Mouse (Mus musculus) inflammation-experienced regulatory T-cells (primary cell): ENCODE data around the gene Trp53. TPM values are rescaled to one million over a fixed set of nuclear protein-coding genes. Genes with fewer than 3 reads are reported as not detected.

Source experiments
- polyA plus RNA-seq, 2 experiments: library from polyadenylated mRNA; unstranded; fragments of 100-300 nt; shearing (Covaris generic); gene quantifications; one replicate each; pipeline ENCODE4 v1.2.1; 2017

Trp53 gene
- 100 to 1,000 TPM; 201 to 249 TPM for polyA plus RNA-seq

DNA sequence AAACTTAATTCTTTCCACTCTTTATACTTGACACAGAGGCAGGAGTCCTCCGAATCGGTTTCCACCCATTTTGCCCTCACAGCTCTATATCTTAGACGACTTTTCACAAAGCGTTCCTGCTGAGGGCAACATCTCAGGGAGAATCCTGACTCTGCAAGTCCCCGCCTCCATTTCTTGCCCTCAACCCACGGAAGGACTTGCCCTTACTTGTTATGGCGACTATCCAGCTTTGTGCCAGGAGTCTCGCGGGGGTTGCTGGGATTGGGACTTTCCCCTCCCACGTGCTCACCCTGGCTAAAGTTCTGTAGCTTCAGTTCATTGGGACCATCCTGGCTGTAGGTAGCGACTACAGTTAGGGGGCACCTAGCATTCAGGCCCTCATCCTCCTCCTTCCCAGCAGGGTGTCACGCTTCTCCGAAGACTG, at the start of gene Trp53, which contains the start of gene Wrap53:
Gene Trp53 (plus strand): TSS at position 269 of the 424 bp plus-strand sequence.
Gene Wrap53 (minus strand): TSS at position 165 of the 424 bp plus-strand sequence.

DNA sequence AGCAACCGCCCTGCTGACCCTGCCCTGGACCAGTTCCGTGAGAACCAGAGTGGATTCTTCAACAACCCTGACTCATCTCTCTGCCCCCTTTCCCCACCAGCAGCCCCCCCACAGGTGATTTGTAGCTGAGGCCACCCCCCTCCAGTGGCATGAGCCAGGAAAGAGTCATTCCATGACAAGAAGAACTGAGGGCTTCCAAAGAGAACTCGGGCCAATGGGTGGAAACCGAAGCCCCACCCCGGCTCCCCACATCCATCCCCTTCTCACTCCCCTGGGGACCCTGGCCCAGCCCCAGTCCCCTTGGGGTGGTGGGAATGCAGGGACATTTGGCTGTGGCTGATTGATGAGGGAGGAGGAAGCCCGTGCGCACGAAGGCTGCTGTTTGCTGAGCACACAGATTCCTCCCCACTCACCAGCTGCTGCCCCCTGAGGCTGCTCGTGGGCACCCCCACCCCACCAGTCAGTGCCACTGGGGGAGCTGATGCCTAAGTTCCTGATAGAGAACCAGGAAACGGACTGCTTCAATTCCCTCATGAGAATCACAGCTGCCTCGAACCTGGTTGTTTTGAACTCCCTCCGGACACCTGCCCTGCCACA, 31.0 kb upstream of the Trp53 start, which contains the start of gene Dnah2:
Gene Dnah2 (minus strand): TSS at position 51 of the 597 bp plus-strand sequence.

DNA sequence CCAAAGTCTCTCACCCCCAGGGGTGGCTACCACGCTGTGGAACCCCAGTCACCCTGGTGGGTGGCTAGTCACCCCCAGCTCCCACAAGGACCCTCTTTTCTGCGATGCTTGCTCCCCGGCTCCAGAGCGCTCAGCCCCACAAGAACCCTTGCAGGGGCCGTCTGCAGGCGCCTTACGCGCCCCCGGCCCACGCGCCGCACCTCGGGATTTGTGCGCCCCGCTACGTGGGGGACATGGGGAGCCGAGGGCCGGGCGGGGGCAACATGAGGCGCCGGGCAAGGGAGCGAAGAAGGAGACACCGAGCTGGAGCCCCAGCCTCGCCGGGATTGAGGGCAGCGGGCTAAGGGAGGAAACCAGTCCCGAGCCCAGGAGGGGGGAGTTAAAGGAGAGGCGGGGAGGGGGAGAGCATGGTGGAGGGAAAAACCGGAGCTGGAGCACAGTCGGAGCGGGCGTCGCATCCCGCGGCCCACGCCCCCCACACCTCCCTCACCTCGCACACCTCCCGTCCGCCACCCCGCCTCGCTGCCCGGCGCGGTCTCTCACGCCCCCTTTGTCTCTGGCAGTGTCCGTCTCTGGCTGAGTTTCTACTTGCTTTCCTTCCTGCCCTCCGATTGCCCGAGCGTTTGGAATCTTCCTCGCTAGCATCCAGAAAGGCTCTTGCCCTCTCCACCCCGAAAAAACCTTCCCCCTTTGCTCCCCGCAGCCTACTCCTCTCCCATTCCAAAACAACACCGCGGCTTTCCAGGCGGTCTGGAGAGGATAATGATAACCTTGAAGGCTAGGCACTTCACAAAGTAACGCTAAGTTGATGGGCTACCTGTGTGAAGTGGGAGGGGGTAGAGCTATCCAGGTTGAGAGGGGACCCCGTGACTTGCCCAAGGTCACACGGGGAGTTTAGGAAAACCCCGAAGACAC, 20.1 kb upstream of the Trp53 start, which contains the start of gene Efnb3:
Gene Efnb3 (minus strand): TSS at position 355 of the 915 bp plus-strand sequence.

DNA sequence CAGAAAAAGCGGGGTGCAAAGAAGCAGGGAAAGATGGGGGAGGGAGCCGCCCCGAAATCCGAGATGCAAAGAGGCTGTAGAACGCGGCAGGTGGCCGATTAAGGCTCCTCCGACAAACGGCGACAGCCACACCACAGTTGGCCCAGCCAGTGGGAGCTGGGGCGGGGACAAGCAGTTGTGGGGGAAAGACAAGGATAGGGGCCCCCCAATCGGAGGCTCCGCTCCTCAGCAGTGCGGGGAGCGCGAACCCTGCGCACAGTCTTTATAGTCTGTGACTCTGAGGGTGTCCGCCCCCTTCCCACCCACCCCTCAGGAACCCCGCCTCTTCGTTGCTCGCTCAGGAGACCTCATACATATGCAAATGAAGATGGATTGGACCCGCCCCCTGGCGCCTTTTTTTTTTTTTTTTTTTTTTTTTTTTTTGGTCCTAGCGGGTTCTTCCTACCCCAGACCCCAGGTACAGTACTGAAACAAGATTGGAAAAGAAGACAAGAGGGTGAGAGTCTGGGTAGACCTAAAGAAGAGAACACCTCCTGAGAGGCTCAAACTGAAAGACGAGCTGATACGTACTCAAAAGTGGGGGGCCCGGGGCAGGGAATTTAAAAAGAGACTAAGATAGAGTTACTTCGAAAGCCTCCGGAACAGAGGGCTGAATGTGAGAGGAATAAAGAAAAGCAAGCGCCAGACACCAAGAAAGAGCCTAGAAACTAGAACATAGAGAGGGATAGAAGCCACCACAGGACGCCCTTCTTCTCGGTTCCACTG, 25.7 kb downstream of the Trp53 start, which contains the start of gene Atp1b2:
Gene Atp1b2 (minus strand): TSS at position 217 of the 765 bp plus-strand sequence.

DNA sequence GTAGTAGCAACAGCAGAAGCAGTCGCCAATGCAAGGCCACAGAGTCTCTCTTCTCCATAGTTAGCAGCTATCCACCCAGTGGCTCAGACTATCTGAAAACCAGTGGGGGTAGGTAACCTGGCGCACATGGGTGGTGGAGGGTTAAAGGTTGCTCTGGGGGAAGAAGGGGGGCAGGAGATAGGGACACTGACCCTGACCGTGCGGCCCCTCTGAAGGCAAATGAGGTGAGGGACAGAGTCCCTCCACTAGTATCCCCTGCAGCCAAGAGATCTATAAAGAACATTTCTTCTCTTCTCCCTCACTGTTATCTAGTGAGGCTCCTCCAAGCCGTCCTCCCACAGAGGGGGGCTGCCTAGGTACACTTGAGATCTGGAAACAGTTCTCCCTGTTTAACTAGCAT, 37.6 kb downstream of the Trp53 start, which contains the start of gene Shbg:
Gene Shbg (minus strand): TSS at position 101 of the 400 bp plus-strand sequence.

DNA sequence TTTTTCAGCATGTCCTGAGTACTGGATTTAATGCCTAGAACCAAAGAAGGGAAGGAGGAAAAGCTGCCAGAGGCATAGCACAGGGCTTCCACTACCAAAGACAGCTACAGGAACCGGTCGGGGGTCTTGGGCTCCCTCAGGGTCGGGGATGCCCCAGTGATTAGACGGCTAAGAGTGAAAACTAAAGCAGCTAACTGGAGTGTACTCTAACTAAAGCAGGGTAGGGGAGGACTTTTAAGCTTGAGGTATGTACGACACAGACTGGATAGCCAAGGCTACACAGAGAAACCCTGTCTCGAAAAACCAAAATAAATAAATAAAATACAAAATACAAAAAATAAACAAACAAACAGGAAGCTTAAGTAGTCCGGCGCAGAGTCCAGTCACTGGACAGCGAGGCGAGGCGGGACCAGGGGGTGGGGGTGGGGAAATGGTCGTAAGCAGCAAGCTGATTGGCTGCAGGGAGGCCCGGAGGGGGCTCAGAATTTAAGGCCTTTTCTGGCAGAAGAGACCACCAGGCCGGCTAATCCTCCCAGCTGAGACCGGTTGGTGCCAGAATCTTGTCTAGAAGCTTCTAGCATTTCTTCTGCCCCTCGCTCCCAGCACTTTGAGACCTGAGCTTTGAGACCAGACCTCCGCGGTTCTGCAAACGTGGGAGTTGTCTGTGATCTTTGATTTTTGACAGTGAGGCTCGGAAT, 41.6 kb downstream of the Trp53 start, which contains the start of gene Sat2:
Gene Sat2 (plus strand): TSS at position 454 of the 698 bp plus-strand sequence.

DNA sequence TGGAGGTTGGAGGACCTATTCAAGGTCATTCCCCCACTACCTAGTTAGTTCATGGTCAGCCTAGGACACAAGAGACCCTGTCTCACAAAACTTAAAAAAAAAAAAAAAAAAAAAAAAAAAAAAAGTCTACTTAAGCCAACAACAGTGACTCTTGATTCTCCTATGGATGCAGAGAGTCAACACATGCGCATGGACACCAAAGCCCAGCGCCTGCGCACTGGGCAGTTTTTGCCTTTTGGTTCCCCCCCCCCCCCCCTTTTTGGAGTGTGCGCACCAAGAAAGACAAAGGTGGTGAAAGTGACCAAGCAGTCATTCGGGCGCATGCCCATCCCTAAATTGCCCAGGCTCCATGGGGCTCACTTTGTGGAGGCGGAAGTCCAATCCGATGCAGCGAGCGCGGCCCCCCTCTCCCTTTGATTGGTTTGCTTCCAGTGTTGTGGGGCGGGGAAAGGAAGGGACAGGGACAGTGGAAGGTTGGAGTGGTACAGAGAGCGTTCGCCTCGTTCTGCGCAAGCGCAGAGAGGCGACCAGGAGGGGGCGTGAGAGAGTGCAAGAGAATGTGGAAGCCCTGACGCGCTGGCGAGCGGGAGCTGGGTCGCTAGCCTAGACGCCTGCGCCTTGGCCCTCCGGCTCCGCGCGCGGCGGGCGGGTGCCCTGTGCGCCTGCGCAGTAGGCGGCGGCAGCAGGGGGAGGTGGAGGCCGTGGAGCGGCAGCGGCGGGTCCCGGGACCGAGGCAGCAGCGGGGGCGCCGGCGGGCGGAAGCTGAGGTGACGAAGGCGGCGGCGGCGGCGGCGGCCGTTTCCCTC, 52.3 kb downstream of the Trp53 start, which contains the start of gene Fxr2:
Gene Fxr2 (plus strand): TSS at position 707 of the 806 bp plus-strand sequence.

Other genes starting within 250 kb of the Trp53 start
- 10 to 100 TPM in 1 of 2 experiments, 1 to 10 TPM in 1; 5.8 to 13.3 TPM for gene Rnf227, start 239.9 kb upstream of the Trp53 start, polyA plus RNA-seq
- gene Chd3, start 211.0 kb upstream of the Trp53 start, polyA plus RNA-seq = 100 to 1,000 TPM; 116 to 125 TPM
- gene Naa38, start 184.9 kb upstream of the Trp53 start, polyA plus RNA-seq = 100 to 1,000 TPM in 1 of 2 experiments, 10 to 100 TPM in 1; 97.4 to 110 TPM
- 10 to 100 TPM; 25.6 to 30.9 TPM for gene Cyb5d1, start 184.7 kb upstream of the Trp53 start, polyA plus RNA-seq
- 1 to 10 TPM in 1 of 2 experiments, under 1 TPM in 1; 0.45 to 1.8 TPM for gene Tmem88, start 182.1 kb upstream of the Trp53 start, polyA plus RNA-seq
- 1 to 10 TPM; 5.0 to 5.4 TPM for gene Kdm6b, start 166.7 kb upstream of the Trp53 start, polyA plus RNA-seq
- 1 to 10 TPM in 1 of 2 experiments, under 1 TPM in 1; 0.31 to 3.4 TPM for gene Dnah2, start 31.2 kb upstream of the Trp53 start, polyA plus RNA-seq
- under 1 TPM; 0.55 to 0.64 TPM for gene Efnb3, start 20.2 kb upstream of the Trp53 start, polyA plus RNA-seq
- gene Wrap53, start 104 bp upstream of the Trp53 start, polyA plus RNA-seq = 10 to 100 TPM; 26.4 to 26.5 TPM
- under 1 TPM in 1 of 2 experiments, not detected in 1; 0.55 TPM for gene Atp1b2, start 25.6 kb downstream of the Trp53 start, polyA plus RNA-seq
- gene Shbg, start 37.5 kb downstream of the Trp53 start, polyA plus RNA-seq = under 1 TPM; 0.33 to 0.57 TPM
- gene Sat2, start 41.7 kb downstream of the Trp53 start, polyA plus RNA-seq = 1 to 10 TPM in 1 of 2 experiments, not detected in 1; 2.8 TPM
- gene Fxr2, start 52.6 kb downstream of the Trp53 start, polyA plus RNA-seq = 10 to 100 TPM; 59.9 to 74.5 TPM
- 1 to 10 TPM in 1 of 2 experiments, under 1 TPM in 1; 0.55 to 3.1 TPM for gene Sox15, start 75.0 kb downstream of the Trp53 start, polyA plus RNA-seq
- 10 to 100 TPM; 47.5 to 52.3 TPM for gene Mpdu1, start 82.3 kb downstream of the Trp53 start, polyA plus RNA-seq
- 10 to 100 TPM in 1 of 2 experiments, 1 to 10 TPM in 1; 1.7 to 11.0 TPM for gene Cd68, start 85.8 kb downstream of the Trp53 start, polyA plus RNA-seq
- gene Eif4a1, start 92.1 kb downstream of the Trp53 start, polyA plus RNA-seq = 100 to 1,000 TPM; 493 to 540 TPM
- gene Senp3, start 101.7 kb downstream of the Trp53 start, polyA plus RNA-seq = 10 to 100 TPM; 33.1 to 37.3 TPM
- not detected for gene Tnfsf13, start 105.4 kb downstream of the Trp53 start, polyA plus RNA-seq
- gene Tnfsf12, start 115.5 kb downstream of the Trp53 start, polyA plus RNA-seq = not detected
- gene Tnfsfm13, start 115.7 kb downstream of the Trp53 start, polyA plus RNA-seq = under 1 TPM in 1 of 2 experiments, not detected in 1; 0.45 TPM
- gene Polr2a, start 178.3 kb downstream of the Trp53 start, polyA plus RNA-seq = 10 to 100 TPM; 43.7 to 44.7 TPM
- 1 to 10 TPM in 1 of 2 experiments, under 1 TPM in 1; 0.29 to 1.3 TPM for gene Slc35g3, start 181.6 kb downstream of the Trp53 start, polyA plus RNA-seq
- gene Zbtb4, start 185.6 kb downstream of the Trp53 start, polyA plus RNA-seq = 1 to 10 TPM; 3.8 to 5.3 TPM
- 1 to 10 TPM in 1 of 2 experiments, under 1 TPM in 1; 0.13 to 4.3 TPM for gene Chrnb1, start 215.6 kb downstream of the Trp53 start, polyA plus RNA-seq
- not detected for gene Fgf11, start 221.5 kb downstream of the Trp53 start, polyA plus RNA-seq
- gene Tmem102, start 225.3 kb downstream of the Trp53 start, polyA plus RNA-seq = not detected
- under 1 TPM in 1 of 2 experiments, not detected in 1; 0.39 TPM for gene Gm39566, start 234.9 kb downstream of the Trp53 start, polyA plus RNA-seq
- gene Spem2, start 238.1 kb downstream of the Trp53 start, polyA plus RNA-seq = not detected
- 1 to 10 TPM in 1 of 2 experiments, not detected in 1; 2.1 TPM for gene Spem1, start 241.8 kb downstream of the Trp53 start, polyA plus RNA-seq